ENCODE assay signal across 13 mouse cellular contexts in the genomic region with DNA sequence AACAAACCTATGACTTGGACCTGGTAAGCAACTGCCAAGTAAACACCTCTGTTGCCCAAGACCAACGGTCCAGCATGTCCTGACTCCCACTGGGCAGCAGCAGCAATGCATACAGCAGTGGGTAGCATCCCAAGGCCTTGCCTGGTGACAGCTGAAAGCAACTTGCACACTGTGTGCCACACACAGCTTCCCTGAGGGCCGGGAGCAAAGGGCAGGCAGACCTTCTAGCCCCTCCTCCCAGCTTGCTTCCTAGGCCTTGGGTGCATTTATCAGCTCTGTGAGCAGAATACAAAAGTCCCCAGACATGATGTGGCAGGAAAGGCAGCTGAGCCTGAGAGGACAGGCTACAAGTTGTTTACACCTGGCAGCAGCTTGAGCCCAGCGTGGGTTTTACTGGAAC. TPM values are rescaled to one million over a fixed set of nuclear protein-coding genes. Genes with fewer than 3 reads are reported as not detected.
A peak's percentile ranks its signal among the peaks of the same experiment; 100 is the strongest.
DNase-seq lines count a peak whose midpoint lies in the region; ATAC-seq lines count a peak whose summit lies in the region.
"Had no signal": no experiment of that assay in that cellular context is flagged by ENCODE, and none has a peak within 500 bp of the region (broad histone marks: within the 10 kb centered on the region; RNA-seq: fewer than 3 reads in every experiment).

No protein-coding gene starts in this region.

- no peaks in the 10 kb centered on the region for H3K27me3 ChIP-seq in kidney, embryonic 14.5 days (ENCODE audit: control insufficient read depth, insufficient read depth, low read length)
- H3K27me3 ChIP-seq in intestine, embryonic 16.5 days (replicated peaks; ENCODE audit: control insufficient read depth, insufficient read depth, low read length) = no peaks in the 10 kb centered on the region
- H3K27me3 ChIP-seq: liver, embryonic 13.5 days had no signal

- DNase-seq in kidney, postnatal 14 days = no peak
- DNase-seq in ovary, postnatal 36 days (ENCODE audit: low spot score) = peak; percentile 14
- DNase-seq in ovary, adult 18-20 months (ENCODE audit: low spot score) = no peak
- DNase-seq in neural tube, embryonic 10.5 days (ENCODE audit: extremely low spot score, low spot score) = no peak
- DNase-seq: adrenal gland, postnatal 36 days; liver, embryonic 13.5 days; lung, postnatal 10 days; right cerebral cortex, postnatal 14 days; thymus, adult 2 months had no signal

- no peak for ATAC-seq in kidney, embryonic 14.5 days (ENCODE audit: low FRiP score, low TSS enrichment)
- ATAC-seq in intestine, embryonic 16.5 days = peak; percentile 83
- ATAC-seq in frontal cortex, adult (ENCODE audit: low TSS enrichment) = no peak
- ATAC-seq: inflammation-experienced regulatory T-cells, adult 6 months had no signal

- WGBS in kidney, embryonic 14.5 days = 48% methylated on average over 3 of the region's 3 CpGs
- WGBS in intestine, embryonic 16.5 days = 29% methylated on average over 3 of the region's 3 CpGs

- no peaks in the 10 kb centered on the region for H3K36me3 ChIP-seq in kidney, embryonic 14.5 days (ENCODE audit: control insufficient read depth, insufficient read depth, low read length)
- H3K36me3 ChIP-seq in intestine, embryonic 16.5 days (ENCODE audit: control insufficient read depth, insufficient read depth, low read length) = no peaks in the 10 kb centered on the region
- H3K36me3 ChIP-seq: liver, embryonic 13.5 days had no signal

- no peak overlapping the region for H3K4me3 ChIP-seq in kidney, embryonic 14.5 days (ENCODE audit: low read length)
- no peak overlapping the region for H3K4me3 ChIP-seq in intestine, embryonic 16.5 days (ENCODE audit: low read length)
- H3K4me3 ChIP-seq: liver, embryonic 13.5 days had no signal

- H3K27ac ChIP-seq in kidney, embryonic 14.5 days (ENCODE audit: low read depth, low read length) = no peak overlapping the region
- peak overlapping the region; percentile 62 for H3K27ac ChIP-seq in intestine, embryonic 16.5 days (ENCODE audit: low read length)
- H3K27ac ChIP-seq: liver, embryonic 13.5 days had no signal

- peaks cover 31% of the 10 kb centered on the region for H3K4me1 ChIP-seq in kidney, embryonic 14.5 days (ENCODE audit: control insufficient read depth, insufficient read depth, low read length)
- H3K4me1 ChIP-seq in intestine, embryonic 16.5 days (ENCODE audit: control insufficient read depth, insufficient read depth, low read length) = peaks cover 27% of the 10 kb centered on the region

- H3K9ac ChIP-seq in kidney, embryonic 14.5 days (ENCODE audit: low read depth, low read length) = peak overlapping the region; percentile 19; the same call in 1 of the 2 replicates
- peak overlapping the region; percentile 22; the same call in 1 of the 2 replicates for H3K9ac ChIP-seq in intestine, embryonic 16.5 days (ENCODE audit: low read depth, low read length)
- H3K9ac ChIP-seq: liver, embryonic 13.5 days had no signal

- no peaks in the 10 kb centered on the region; the same call in 1 of the 2 replicates for H3K9me3 ChIP-seq in kidney, embryonic 14.5 days (ENCODE audit: control insufficient read depth, low read length)
- H3K9me3 ChIP-seq in intestine, embryonic 16.5 days (ENCODE audit: control insufficient read depth, low read length) = no peaks in the 10 kb centered on the region
- H3K9me3 ChIP-seq: liver, embryonic 13.5 days had no signal

- no peak overlapping the region for H3K4me2 ChIP-seq in kidney, embryonic 14.5 days (replicated peaks; ENCODE audit: low read depth, low read length)
- no peak overlapping the region for H3K4me2 ChIP-seq in intestine, embryonic 16.5 days (ENCODE audit: low read depth, low read length)
- H3K4me2 ChIP-seq: liver, embryonic 13.5 days had no signal

RNA-seq across cellular contexts. Expression of a gene that starts 37.3 kb away (rescaled TPM):
- 1.9 and 2.0 TPM in 2 replicates for polyA plus RNA-seq in kidney, embryonic 14.5 days (2014; fragmentation: Nextera tagmentation; extraction: Ambion mirVana)
- polyA plus RNA-seq in intestine, embryonic 16.5 days (2015; fragmentation: Nextera tagmentation; extraction: Ambion mirVana) = 1.1 TPM in 2 replicates
